Mouse (Mus musculus) right cerebral cortex, postnatal 36 days (tissue): ENCODE results near the gene Fam43b.
A peak's percentile ranks its signal among the peaks of the same experiment; 100 is the strongest.
"Not testable (repeated sequence)": the region's sequence is repeated elsewhere in the genome, so short reads cannot be mapped to it uniquely, and the experiment has no call there.

Experiments used
- DNase-seq, 2 experiments: peaks; one replicate each; pipeline ENCODE4 v3.0.0; 2022; ENCODE audit warnings: low spot score in 2 of 2, mixed read lengths in 1 of 2

Fam43b gene

GRCm38 (mm10) chr4:138395971-138396645 lies at the start of gene Fam43b:
Gene Fam43b (minus strand): TSS chr4:138396528.
- peak; percentile 84 for DNase-seq

GRCm38 (mm10) chr4:138444941-138445340 lies 48.6 kb upstream of the Fam43b start:
- no peak for DNase-seq

- no peak for DNase-seq
These were observed 43.7 kb upstream of the Fam43b start for GRCm38 (mm10) chr4:138440062-138440461.

- DNase-seq, result peak; percentile 95 to 96
These were observed 38.3 kb upstream of the Fam43b start, which contains the start of gene Mul1 for GRCm38 (mm10) chr4:138434347-138435316. Gene Mul1 (plus strand): TSS chr4:138434671.

GRCm38 (mm10) chr4:138431340-138431739 lies 35.0 kb upstream of the Fam43b start:
- DNase-seq, result no peak

- DNase-seq, result no peak
These were observed 33.5 kb upstream of the Fam43b start for GRCm38 (mm10) chr4:138429778-138430177.

GRCm38 (mm10) chr4:138426778-138427705 lies 30.7 kb upstream of the Fam43b start:
- DNase-seq, result peak; percentile 84 to 87

- DNase-seq, result not testable (repeated sequence)
These were observed 29.3 kb upstream of the Fam43b start for GRCm38 (mm10) chr4:138425604-138426003.

- no peak for DNase-seq
These were observed 28.7 kb upstream of the Fam43b start for GRCm38 (mm10) chr4:138425028-138425427.

GRCm38 (mm10) chr4:138418340-138418957 lies 22.1 kb upstream of the Fam43b start:
- no peak for DNase-seq

- DNase-seq, result no peak
These were observed 21.6 kb upstream of the Fam43b start for GRCm38 (mm10) chr4:138417882-138418281.

- DNase-seq, result no peak
These were observed 20.1 kb upstream of the Fam43b start for GRCm38 (mm10) chr4:138416414-138416813.

GRCm38 (mm10) chr4:138415991-138416390 lies 19.7 kb upstream of the Fam43b start:
- peak; percentile 63 to 80 for DNase-seq

- peak; percentile 62 to 75 for DNase-seq
These were observed 18.4 kb upstream of the Fam43b start for GRCm38 (mm10) chr4:138414725-138415124.

GRCm38 (mm10) chr4:138411504-138412121 lies 15.3 kb upstream of the Fam43b start:
- no peak for DNase-seq

- no peak for DNase-seq
These were observed 14.7 kb upstream of the Fam43b start for GRCm38 (mm10) chr4:138411011-138411410.

GRCm38 (mm10) chr4:138407479-138408194 lies 11.3 kb upstream of the Fam43b start:
- DNase-seq, result no peak

- DNase-seq, result no peak
These were observed 8.5 kb upstream of the Fam43b start for GRCm38 (mm10) chr4:138404806-138405205.

GRCm38 (mm10) chr4:138396711-138397110 lies 383 bp upstream of the Fam43b start:
- DNase-seq, result no peak
